Mouse (Mus musculus) neural tube, postnatal 0 days (tissue): ENCODE measurements around the gene Vmn2r99. TPM values are rescaled to one million over a fixed set of nuclear protein-coding genes. Genes with fewer than 3 reads are reported as not detected.

ENCODE experiments used
- polyA plus RNA-seq: library from polyadenylated mRNA; unstranded; fragments of >200 nt; fragmentation: Nextera tagmentation; extraction: Ambion mirVana; gene quantifications from 2 replicates; pipeline ENCODE4 v1.2.1, GENCODE M21; 2015

Vmn2r99 gene
- not detected in 2 replicates for polyA plus RNA-seq

GRCm38 (mm10) chr17:19361649-19362048 lies at the start of gene Vmn2r99:
Vmn2r99 (plus strand) TSS chr17:19361949.

Other genes starting within 250 kb of the Vmn2r99 start
- not detected in 2 replicates for gene Vmn2r100, start 142.8 kb downstream of the Vmn2r99 start, polyA plus RNA-seq
- gene Vmn2r101, start 215.3 kb downstream of the Vmn2r99 start, polyA plus RNA-seq, result not detected in 2 replicates